Mouse (Mus musculus) liver, postnatal 0 days (tissue): ENCODE measurements around the gene Pgam2.

Experiments used
- CTCF ChIP-seq: sonication (generic); IDR thresholded peaks from 2 replicates; pipeline ENCODE4 v1.5.1; 2016; ENCODE audit warnings: antibody characterized with exemption, low read depth
- EP300 ChIP-seq: IDR thresholded peaks from 2 replicates; pipeline ENCODE4 v1.6.1; 2016; ENCODE audit warnings: antibody characterized with exemption, low read depth, mild to moderate bottlenecking

GRCm38 (mm10) chr11:5802457-5803217 lies 896 bp downstream of the Pgam2 start:
- TF ChIP-seq CTCF (no peak), EP300 (no peak)
